Mouse (Mus musculus): ENCODE measurements around the gene Creb5.

Gene Creb5

DNA sequence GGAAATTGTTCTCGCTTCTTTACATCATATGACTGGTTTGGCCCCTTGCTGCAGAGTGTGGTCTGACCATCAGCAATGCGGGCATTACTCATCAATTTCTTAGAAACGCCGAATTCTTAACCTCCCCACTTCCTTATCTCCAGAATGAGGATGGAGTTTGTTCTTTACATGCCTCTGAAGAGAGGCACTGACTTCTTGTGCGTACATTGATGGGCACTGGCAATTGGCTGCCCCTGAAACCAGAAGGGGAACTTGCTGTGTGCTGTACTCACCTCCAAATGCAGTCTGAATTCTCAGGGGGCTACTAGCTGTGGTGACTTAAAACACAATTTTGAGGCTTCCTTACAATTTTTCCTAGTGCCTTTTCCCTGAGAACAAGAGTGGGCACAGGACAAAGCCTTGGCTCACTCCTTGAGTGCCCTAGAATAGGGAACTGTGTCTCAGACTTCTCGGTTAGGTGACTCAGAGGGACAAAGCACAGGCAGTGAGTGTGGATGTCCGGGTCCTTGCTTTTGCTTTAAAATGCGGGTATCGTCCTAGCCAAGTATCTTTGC lies 161.3 kb downstream of the Creb5 start:
- DNase-seq, result no peak

DNA sequence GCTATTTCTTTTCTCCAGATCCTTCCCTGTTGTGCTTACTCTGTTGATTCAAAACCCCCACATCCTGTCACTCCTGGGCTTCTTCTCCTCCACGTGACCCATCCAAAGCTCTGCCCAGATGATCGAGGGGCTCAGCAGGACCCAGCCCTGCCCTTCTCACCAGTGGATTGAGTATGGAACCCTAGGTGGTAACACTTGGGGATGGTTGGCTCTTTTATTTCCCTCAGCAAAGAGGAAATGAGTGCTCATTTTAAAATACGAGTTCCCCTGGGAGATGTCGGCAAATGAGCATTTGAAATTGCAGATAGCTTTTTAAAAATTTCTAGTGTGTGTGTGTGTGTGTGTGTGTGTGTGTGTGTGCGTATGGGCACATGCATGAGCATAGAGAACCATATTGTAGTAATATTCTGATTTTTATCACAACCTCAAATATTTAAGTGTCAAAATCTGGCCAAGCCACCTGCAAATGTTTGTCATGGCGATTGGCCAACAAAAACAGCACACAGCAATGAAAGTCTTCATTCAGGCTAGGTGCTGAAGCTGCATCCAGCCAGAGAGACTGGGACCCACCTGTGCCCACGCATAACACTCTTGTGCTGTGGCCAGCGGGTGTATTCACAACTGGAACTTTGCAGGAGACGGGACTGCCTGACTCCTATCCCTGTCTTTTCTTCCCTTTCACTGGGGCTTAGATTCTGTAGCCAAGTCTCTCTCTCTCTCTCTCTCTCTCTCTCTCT lies 162.5 kb downstream of the Creb5 start:
- DNase-seq, result no peak

DNA sequence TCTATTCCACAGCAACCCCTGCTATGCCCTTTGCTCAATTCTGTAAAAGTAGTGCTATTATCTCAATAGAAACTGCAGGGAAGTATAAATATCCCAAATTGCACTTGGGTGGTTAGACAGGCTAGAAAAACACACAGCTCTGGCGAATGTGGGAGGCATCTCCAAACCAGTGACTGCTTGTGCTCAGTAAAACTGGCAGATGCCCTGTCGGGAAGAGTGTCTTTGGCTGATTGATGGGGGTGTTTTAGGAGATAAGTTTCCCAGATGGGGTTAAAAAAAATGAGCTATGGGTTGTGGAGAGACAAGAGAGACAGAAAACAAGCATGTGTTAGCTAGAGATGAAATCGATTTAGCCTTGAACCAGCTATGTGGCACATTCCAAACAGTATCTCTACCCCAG lies 163.4 kb downstream of the Creb5 start:
- DNase-seq, result peak; percentile 63

GRCm38 (mm10) chr6:53452240-53452639 lies 165.2 kb downstream of the Creb5 start:
- no peak for DNase-seq

DNA sequence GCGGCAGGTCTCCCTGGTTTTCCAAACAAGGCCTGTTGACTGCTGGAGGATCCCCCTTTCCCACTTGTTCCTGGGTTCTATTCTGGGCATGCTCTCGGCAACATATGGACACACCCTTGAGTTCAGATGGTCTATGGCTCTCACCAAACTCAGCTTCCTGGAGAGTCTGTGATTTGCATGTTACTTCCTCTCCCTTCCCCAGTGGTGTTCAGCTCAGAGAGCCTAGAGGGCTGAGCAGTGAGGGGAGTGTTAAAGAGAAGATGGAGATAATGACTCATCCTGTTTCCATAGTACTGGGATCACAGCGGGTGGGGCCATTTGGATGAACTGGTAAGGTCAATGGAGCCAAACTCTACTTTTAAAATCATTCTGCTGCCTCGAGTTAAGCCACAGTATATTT lies 168.4 kb downstream of the Creb5 start:
- DNase-seq, result no peak

DNA sequence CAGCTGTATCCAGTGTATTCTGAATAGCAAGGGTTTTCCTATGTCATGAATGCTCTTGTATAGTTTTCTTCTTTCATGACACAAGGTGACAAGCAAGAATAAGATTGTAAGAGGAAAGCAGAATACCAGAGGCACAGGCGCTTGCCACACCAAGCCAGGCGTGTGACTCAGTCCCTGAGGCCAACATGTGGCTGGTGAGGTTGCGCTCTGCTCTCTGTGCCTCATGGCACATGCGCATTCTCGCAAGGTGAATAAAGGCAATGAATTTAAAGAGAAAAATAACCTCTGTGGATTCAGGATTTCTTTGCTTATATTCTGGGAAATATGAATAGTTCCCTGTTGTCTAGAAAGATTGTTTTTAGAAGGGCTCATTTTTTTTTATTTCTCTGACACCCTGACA lies 169.0 kb downstream of the Creb5 start:
- no peak for DNase-seq

DNA sequence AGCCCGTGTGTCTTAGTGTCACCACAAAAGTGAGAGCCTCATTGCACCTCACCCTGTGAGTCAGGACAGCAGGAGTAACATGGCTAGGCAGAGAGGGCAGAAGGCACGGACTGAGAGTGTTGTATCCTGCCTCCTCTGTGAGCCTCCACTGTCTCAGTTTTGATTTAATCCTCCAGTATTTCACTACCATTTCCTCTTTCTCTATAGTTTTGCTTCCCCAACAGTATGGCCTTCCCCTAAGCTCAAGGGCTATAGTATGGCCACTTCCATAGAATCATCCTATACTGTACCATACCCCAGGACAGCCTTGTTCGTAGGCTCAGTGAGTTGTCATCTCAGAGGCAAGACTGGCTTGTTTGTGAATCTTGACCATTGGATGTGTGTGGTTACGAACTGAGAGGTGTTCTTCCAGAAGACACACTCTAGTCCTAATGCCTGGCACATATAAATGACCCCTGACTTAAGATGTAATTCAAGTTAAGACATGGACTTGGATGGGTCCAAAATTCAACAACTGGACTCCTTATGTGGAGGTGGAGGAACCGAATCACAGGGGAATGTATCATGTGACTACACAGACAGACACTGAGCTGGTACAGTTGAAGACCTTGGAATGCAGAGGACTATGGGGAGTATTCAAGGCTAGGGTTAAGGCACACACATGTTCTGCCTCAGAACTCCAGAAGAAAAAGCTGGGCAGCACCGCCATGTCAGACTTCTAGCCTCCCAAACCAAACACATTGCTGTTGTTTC lies 173.1 kb downstream of the Creb5 start:
- DNase-seq, result no peak

DNA sequence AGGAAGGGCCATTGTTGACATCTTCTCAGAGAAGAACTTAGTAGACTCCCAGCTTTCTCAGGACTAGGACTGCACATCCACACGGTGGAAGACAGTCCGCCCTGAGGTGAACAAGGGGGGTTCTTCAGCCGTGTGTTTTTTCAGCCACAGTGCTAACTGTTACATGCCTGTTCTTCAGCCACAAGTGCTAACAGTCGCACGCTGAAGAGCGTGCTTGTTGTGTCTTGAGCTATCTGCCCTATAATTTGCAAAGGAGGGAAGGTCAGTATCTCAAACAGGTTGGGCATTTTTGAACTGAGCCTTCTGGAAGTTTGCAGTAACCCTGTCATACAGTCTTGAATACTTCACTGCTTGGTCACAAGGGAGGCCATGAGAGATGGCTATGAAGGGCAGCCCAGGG lies 174.0 kb downstream of the Creb5 start:
- DNase-seq, result no peak

- no peak for DNase-seq
These were observed 175.0 kb downstream of the Creb5 start for GRCm38 (mm10) chr6:53461775-53462770.

DNA sequence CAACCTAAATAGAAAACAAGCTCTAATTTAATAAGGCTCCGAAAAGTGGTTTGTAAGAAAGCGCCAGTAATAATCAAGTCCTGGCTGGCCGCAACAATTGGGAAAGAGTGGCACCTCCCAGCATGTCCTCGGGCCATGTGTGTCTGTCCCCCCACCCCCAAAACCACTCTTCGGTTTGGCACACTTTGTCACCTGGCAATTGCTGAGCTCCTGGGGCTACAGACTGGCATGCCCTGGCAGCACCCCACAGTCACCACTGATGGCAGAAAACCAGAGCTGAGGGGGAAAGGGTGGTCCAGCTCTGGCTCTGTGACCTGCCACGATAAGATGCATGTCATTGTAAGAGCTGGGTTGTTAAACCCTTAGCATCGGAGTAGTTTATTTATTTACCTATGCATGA lies 175.7 kb downstream of the Creb5 start:
- DNase-seq, result no peak

- no peak for DNase-seq
These were observed 176.3 kb downstream of the Creb5 start for GRCm38 (mm10) chr6:53463261-53463813.

GRCm38 (mm10) chr6:53469204-53469603 lies 182.1 kb downstream of the Creb5 start:
- no peak for DNase-seq

DNA sequence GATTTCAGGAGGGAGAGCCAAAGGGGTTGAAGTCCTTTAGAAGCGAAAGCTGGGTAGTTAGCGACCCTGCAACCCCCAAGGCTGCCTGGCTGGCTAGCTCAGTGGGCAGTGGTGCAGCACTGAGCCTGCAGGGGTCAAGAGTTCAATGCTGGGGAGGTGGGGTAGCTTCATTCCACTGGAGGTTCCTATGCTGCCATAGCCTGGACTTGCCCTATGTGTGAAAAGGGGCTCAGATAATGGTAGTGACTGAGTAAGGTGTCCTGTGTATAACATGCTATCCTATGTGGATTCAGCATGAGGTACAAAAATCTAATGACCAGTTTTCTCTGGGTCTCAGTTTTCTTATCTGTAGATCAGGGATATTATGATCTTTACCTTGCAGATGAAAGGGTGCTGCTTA lies 182.6 kb downstream of the Creb5 start:
- no peak for DNase-seq

DNA sequence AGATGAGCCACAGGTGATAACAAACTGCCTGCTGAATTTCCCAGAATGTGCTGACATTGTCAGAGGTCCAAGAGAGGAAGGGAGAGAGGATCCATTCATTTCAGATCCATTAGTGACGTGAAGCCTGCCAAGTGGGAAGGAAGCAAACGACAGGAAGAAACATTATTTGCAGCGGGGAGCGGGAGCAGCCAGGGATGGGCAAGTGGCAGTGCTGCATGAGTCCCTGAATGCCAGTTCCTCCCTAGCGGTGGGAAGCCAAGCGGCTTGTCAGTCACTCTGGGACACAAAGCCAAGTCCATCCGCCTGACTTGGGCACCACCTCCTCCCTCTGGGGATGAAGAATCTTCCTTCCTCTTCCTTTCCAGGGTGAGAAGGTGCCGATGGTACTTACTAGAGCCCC lies 183.5 kb downstream of the Creb5 start:
- DNase-seq, result no peak

DNA sequence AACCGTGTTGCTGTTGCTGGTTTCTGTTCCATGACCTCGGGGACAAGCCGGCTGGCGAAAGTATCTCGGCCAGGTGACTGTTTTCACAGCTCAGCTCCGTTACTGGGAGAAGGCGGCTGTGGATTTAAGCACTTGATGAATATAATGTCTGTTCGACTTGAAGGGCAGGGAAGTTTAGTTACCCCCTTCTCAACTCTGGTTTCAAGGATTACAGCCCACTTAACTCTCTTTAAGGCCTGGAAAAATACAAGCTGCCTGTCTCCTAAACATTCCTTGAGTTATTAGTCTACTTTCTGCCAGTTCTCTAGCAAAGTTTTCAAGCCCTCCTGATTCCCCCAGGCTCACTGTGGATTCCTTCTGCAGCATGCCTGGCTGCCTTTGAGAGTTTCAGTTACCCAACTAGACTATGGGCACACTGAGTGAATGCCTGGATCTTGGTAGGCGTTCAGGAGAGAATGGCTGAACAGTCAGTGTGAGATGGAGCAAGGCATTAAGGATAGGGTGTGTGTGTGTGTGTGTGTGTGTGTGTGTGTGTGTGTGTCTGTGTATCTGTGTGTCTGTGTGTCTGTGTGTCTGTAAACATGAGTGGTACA lies 184.0 kb downstream of the Creb5 start:
- DNase-seq, result no peak

DNA sequence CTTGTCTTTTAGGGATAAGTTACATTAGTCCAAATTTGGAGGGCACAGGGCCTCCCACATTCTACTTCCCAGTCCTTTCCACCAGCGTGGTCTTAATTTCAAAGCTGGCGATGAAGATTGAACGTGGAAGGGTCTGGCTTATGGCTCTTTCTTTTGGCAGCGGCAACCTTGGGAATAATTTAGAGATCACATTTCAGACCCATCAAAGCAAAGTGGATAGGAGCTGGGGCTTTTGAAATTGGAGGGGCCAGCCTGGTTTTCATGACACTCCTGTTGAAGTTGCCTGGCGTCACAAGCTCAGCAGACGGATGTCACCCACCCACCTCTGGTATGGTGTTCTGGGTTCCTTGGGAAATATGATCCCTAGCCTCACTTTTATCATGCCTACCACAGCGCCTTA lies 185.7 kb downstream of the Creb5 start:
- no peak for DNase-seq

- DNase-seq, result no peak
These were observed 190.4 kb downstream of the Creb5 start for GRCm38 (mm10) chr6:53477501-53477900.

DNA sequence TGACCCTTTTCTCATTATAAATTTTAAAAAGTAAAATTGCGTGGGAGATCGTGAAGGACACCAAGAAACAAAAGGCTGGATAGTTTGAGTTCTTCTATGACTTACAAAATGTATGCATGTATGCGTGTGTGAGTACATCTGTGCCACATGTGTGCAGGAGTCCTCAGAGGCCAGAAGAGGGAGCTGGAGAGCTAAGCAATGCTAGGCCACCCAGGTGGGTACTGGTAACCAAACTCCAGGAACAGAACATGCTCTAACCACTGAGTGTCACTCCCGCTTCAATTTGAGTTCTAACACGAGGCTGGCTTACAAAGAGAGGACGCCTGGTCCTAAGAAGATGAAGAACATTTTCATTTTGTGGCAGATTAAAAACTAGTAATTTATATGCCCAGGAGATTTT lies 203.8 kb downstream of the Creb5 start:
- DNase-seq, result no peak

GRCm38 (mm10) chr6:53491331-53491730 lies 204.3 kb downstream of the Creb5 start:
- no peak for DNase-seq

DNA sequence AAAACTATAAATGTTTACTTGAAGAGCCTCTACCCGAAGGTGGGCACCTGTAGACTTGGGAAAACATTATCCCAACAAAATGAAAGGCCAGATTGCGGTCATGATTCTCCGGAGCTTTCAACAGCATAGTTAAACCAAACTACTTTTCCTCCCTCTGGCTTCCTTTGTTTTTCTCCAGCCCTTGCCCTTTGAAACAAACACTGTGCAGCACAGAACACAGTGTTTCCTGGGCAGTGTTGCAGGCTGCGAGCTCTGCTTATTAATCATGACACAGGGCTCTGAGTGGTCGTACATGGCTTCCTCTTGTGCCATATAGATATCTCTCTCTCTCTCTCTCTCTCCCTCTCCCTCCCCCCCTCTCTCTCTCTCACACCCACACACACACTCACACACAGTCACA lies 206.8 kb downstream of the Creb5 start:
- no peak for DNase-seq

- no peak for DNase-seq
These were observed 208.6 kb downstream of the Creb5 start for GRCm38 (mm10) chr6:53495667-53496066.

- peak; percentile 5 for DNase-seq
These were observed 209.3 kb downstream of the Creb5 start for GRCm38 (mm10) chr6:53496325-53496753.

Data from layer of hippocampus, adult 9-11 months (tissue).